ENCODE assay signal across 9 mouse cellular contexts in genomic region chr2:166683885-166684544, GRCm38 (mm10). TPM values are rescaled to one million over a fixed set of nuclear protein-coding genes. Genes with fewer than 3 reads are reported as not detected.
DNase-seq lines count a peak whose midpoint lies in the region; ATAC-seq and TF ChIP-seq lines count a peak whose summit lies in the region.
"Had no signal": no experiment of that assay in that cellular context is flagged by ENCODE, and none has a peak within 500 bp of the region (broad histone marks: within the 10 kb centered on the region; RNA-seq: fewer than 3 reads in every experiment).

No protein-coding gene starts in this region.

- peak; percentile 78 for ATAC-seq in granulocyte monocyte progenitor cell, adult 5-6 weeks (replicated peaks; ENCODE audit: poor library complexity, severe bottlenecking)
- peak; percentile 6; the same call in 1 of the 2 replicates for ATAC-seq in lung, embryonic 16.5 days (ENCODE audit: low read depth)
- no peak for ATAC-seq in stomach, embryonic 15.5 days (ENCODE audit: insufficient read depth, low FRiP score, low read depth)
- no peak for ATAC-seq in erythroid progenitor cell, adult 5-6 weeks (replicated peaks; ENCODE audit: low FRiP score, poor library complexity, severe bottlenecking)
- ATAC-seq: Patski had no signal

- H3K4me2 ChIP-seq in lung, embryonic 16.5 days (ENCODE audit: low read depth, low read length) = no peak overlapping the region
- peak overlapping the region; percentile 16; the same call in 1 of the 2 replicates for H3K4me2 ChIP-seq in stomach, embryonic 15.5 days

- 34% methylated on average over 13 of the region's 13 CpGs for WGBS in heart, adult 2 months
- 20% methylated on average over 13 of the region's 13 CpGs for WGBS in lung, embryonic 16.5 days
- WGBS in stomach, embryonic 15.5 days = 15% methylated on average over 13 of the region's 13 CpGs

- no peak for TF ChIP-seq EP300 in heart, adult 2 months (IDR thresholded peaks at IDR 0.05; ENCODE audit: insufficient read depth, low read depth, low read length)

- no peaks in the 10 kb centered on the region for H3K4me1 ChIP-seq in heart, adult 2 months (ENCODE audit: control insufficient read depth, insufficient read depth, low read length)
- H3K4me1 ChIP-seq in ES-E14 (ENCODE audit: control insufficient read depth in 2 of 2, insufficient read depth in 2 of 2, low read length in 2 of 2, poor library complexity in 1 of 2) = peaks cover 0 to 27% of the 10 kb centered on the region in 2 experiments; a peak in 3 of 4 replicates
- H3K4me1 ChIP-seq in lung, embryonic 16.5 days (replicated peaks; ENCODE audit: control insufficient read depth, insufficient read depth, low read length) = no peaks in the 10 kb centered on the region
- H3K4me1 ChIP-seq in stomach, embryonic 15.5 days = peaks cover 10% of the 10 kb centered on the region

- no peaks in the 10 kb centered on the region for H3K79me2 ChIP-seq in heart, adult 2 months (replicated peaks; ENCODE audit: control insufficient read depth, insufficient read depth, low read length)

- no peak for TF ChIP-seq CTCF in heart, adult 2 months (IDR thresholded peaks at IDR 0.05)

- no peak overlapping the region for H3K4me3 ChIP-seq in heart, adult 2 months
- H3K4me3 ChIP-seq in ES-E14 (ENCODE audit: insufficient read depth in 1 of 2, low read depth in 1 of 2, low read length in 2 of 2, poor library complexity in 1 of 2, severe bottlenecking in 1 of 2) = peak overlapping the region; percentile 32 to 47
- H3K4me3 ChIP-seq in lung, embryonic 16.5 days (ENCODE audit: low read length) = no peak overlapping the region
- no peak overlapping the region for H3K4me3 ChIP-seq in stomach, embryonic 15.5 days (replicated peaks)

- no peaks in the 10 kb centered on the region for H3K27me3 ChIP-seq in heart, adult 2 months (ENCODE audit: control insufficient read depth, insufficient read depth, low read length)
- H3K27me3 ChIP-seq in lung, embryonic 16.5 days (ENCODE audit: control insufficient read depth, insufficient read depth, low read depth, low read length) = no peaks in the 10 kb centered on the region
- H3K27me3 ChIP-seq in stomach, embryonic 15.5 days (replicated peaks) = no peaks in the 10 kb centered on the region

- H3K9me3 ChIP-seq in ES-E14 (ENCODE audit: control insufficient read depth, insufficient read depth, low read depth, low read length) = no peaks in the 10 kb centered on the region
- no peaks in the 10 kb centered on the region for H3K9me3 ChIP-seq in lung, embryonic 16.5 days (ENCODE audit: control insufficient read depth, low read length)
- no peaks in the 10 kb centered on the region for H3K9me3 ChIP-seq in stomach, embryonic 15.5 days

- H3K27ac ChIP-seq in heart, adult 2 months = no peak overlapping the region
- peak overlapping the region; percentile 72; the same call in 1 of the 2 replicates for H3K27ac ChIP-seq in ES-E14 (ENCODE audit: insufficient read depth, low read depth, low read length, poor library complexity, severe bottlenecking)
- H3K27ac ChIP-seq in lung, embryonic 16.5 days (ENCODE audit: low read length) = no peak overlapping the region
- H3K27ac ChIP-seq in stomach, embryonic 15.5 days = no peak overlapping the region

- no peaks in the 10 kb centered on the region for H3K36me3 ChIP-seq in heart, adult 2 months (ENCODE audit: control insufficient read depth, insufficient read depth, low read length)
- H3K36me3 ChIP-seq in ES-E14 (ENCODE audit: control insufficient read depth, insufficient read depth, low read length, poor library complexity, severe bottlenecking) = no peaks in the 10 kb centered on the region
- H3K36me3 ChIP-seq in lung, embryonic 16.5 days (ENCODE audit: control insufficient read depth, insufficient read depth, low read length) = no peaks in the 10 kb centered on the region
- H3K36me3 ChIP-seq in stomach, embryonic 15.5 days = no peaks in the 10 kb centered on the region

- intact Hi-C loops in heart, adult 2 months (cut with DNase I) = no loop called here

- no peak overlapping the region for H3K9ac ChIP-seq in heart, adult 2 months (ENCODE audit: low read depth, low read length)
- H3K9ac ChIP-seq in ES-E14 (ENCODE audit: insufficient read depth, low read depth, low read length, poor library complexity, severe bottlenecking) = peak overlapping the region; percentile 62; the same call in 1 of the 2 replicates
- H3K9ac ChIP-seq in lung, embryonic 16.5 days (ENCODE audit: low read length) = no peak overlapping the region
- no peak overlapping the region for H3K9ac ChIP-seq in stomach, embryonic 15.5 days

- no peak for TF ChIP-seq POLR2A in heart, adult 2 months (IDR thresholded peaks at IDR 0.05; ENCODE audit: insufficient read depth, low read depth, low read length)

- in situ Hi-C loops in ES-E14 (cut with MboI; ENCODE audit: low sequenced_read_pairs in 2 of 2, unreplicated experiment in 2 of 2) = no loop called here

- DNase-seq in heart, adult 2 months = peak; percentile 32 to 43
- no peak for DNase-seq in heart, postnatal 4 days
- peak; percentile 66 for DNase-seq in ES-E14 (ENCODE audit: low read depth, low spot score)
- DNase-seq in cerebellum, adult 9-10 months = no peak

TF ChIP-seq in ES-E14, 5 proteins besides CTCF, POLR2A, EP300 and RAD21:
- TF ChIP-seq CHD2 (IDR thresholded peaks at IDR 0.05; ENCODE audit: low read depth, low read length) (no peak), MAFK (IDR thresholded peaks at IDR 0.05; ENCODE audit: insufficient read depth, low read depth, low read length) (no peak), HCFC1 (IDR thresholded peaks at IDR 0.05; ENCODE audit: borderline replicate concordance, insufficient read depth, low read length) (no peak), ZNF384 (IDR thresholded peaks at IDR 0.05; ENCODE audit: low read depth, low read length) (no peak), ZC3H11A (IDR thresholded peaks at IDR 0.05; ENCODE audit: borderline replicate concordance, low read depth, low read length) (no peak)

RNA-seq across cellular contexts. Expression of gene Prex1, which starts 29.6 kb away (rescaled TPM):
- 1 to 10 TPM; 5.2 to 6.0 TPM for total RNA-seq in heart, adult 2 months (2021)
- polyA plus RNA-seq in heart, adult 2 months (2012; rRNA removed) = 9.3 and 9.8 TPM in 2 replicates
- 10 to 100 TPM; 13.8 to 14.8 TPM for total RNA-seq in heart, postnatal 4 days (2021)
- total RNA-seq in ES-E14 (2012; rRNA removed) = 1.5 and 2.1 TPM in 2 replicates
- 29.4 and 39.0 TPM in 2 replicates for total RNA-seq in granulocyte monocyte progenitor cell, adult 5-6 weeks (2014; fragmentation: Nextera tagmentation)
- total RNA-seq in granulocyte monocyte progenitor cell, adult 5-6 weeks (2017) = 13.4 and 15.6 TPM in 2 replicates
- polyA plus RNA-seq in lung, embryonic 16.5 days (2015; fragmentation: Nextera tagmentation; extraction: Ambion mirVana) = 8.9 and 10.7 TPM in 2 replicates
- polyA plus RNA-seq in stomach, embryonic 15.5 days (2015; fragmentation: Nextera tagmentation; extraction: Ambion mirVana) = 11.6 and 12.4 TPM in 2 replicates
- total RNA-seq in erythroid progenitor cell, adult 5-6 weeks (2015; ENCODE audit: low replicate concordance) = 24.9 and 86.4 TPM in 2 replicates
- 60.8 and 88.9 TPM in 2 replicates for total RNA-seq in erythroid progenitor cell, adult 5-6 weeks (2017; ENCODE audit: low replicate concordance)

Comparison
In these comparisons a context has a peak if more than half of its experiments do, and no peak if none do; other contexts are left out.
1. DNase-seq: peak in heart, adult 2 months (2 of 2) and ES-E14 (single experiment); none in heart, postnatal 4 days (single experiment) and cerebellum, adult 9-10 months (single experiment).
2. H3K4me3 ChIP-seq: peak in ES-E14 (2 of 2); none in heart, adult 2 months (single experiment), lung, embryonic 16.5 days (single experiment) and stomach, embryonic 15.5 days (single experiment).
3. ATAC-seq: peak in granulocyte monocyte progenitor cell, adult 5-6 weeks (single experiment) and lung, embryonic 16.5 days (single experiment); none in stomach, embryonic 15.5 days (single experiment) and erythroid progenitor cell, adult 5-6 weeks (single experiment).